Mouse (Mus musculus) CH12.LX (cell line): Measurements from ENCODE around the gene Gm20521. TPM values are rescaled to one million over a fixed set of nuclear protein-coding genes. Genes with fewer than 3 reads are reported as not detected.

Experiments used
- DNase-seq: peaks from one replicate; pipeline ENCODE4 v3.0.0-alpha.2; 2013; ENCODE audit errors: extremely low read depth
- H3K27ac ChIP-seq: 2 replicates; pipeline ENCODE4 v1.5.1; 2012; ENCODE audit warnings: low read depth, mild to moderate bottlenecking, control low read depth, moderate library complexity; ENCODE audit not compliant: insufficient read depth
- H3K27me3 ChIP-seq: replicated peaks from 2 replicates; pipeline ENCODE3; 2012; ENCODE audit warnings: inconsistent platforms
- H3K36me3 ChIP-seq, 2 experiments: replicated peaks in 1 of 2; 2 replicates each; pipeline versions ENCODE3 to v1.6.1; 2012; ENCODE audit warnings: inconsistent platforms in 1 of 2, low read length in 1 of 2, mild to moderate bottlenecking in 1 of 2, mixed read lengths in 1 of 2, moderate library complexity in 1 of 2; ENCODE audit not compliant: control insufficient read depth in 1 of 2, insufficient read depth in 1 of 2
- H3K4me1 ChIP-seq, 2 experiments: 2 replicates each; pipeline ENCODE4 v1.6.1; 2012; ENCODE audit warnings: inconsistent platforms in 1 of 2, moderate library complexity in 1 of 2; ENCODE audit not compliant: insufficient read depth in 2 of 2, control insufficient read depth in 1 of 2
- H3K4me2 ChIP-seq: 2 replicates; pipeline ENCODE4 v1.6.1; 2012; ENCODE audit warnings: low read depth, mild to moderate bottlenecking, control low read depth; ENCODE audit not compliant: poor library complexity, insufficient read depth, severe bottlenecking
- H3K4me3 ChIP-seq, 3 experiments: fragments of 150-350 bp in 1 of 3; sonication (generic) in 1 of 3; replicated peaks in 1 of 3; 2 replicates each; pipeline versions ENCODE3 to v1.5.1; 2011 to 2012; ENCODE audit warnings: low read depth in 2 of 3, low read length in 2 of 3, mild to moderate bottlenecking in 2 of 3, moderate library complexity in 2 of 3, control low read depth in 1 of 3, improper control_type of control experiment in 1 of 3, inconsistent platforms in 1 of 3, mixed read lengths in 1 of 3; ENCODE audit not compliant: poor library complexity in 1 of 3
- H3K79me2 ChIP-seq: replicated peaks from 2 replicates; pipeline ENCODE4 v1.6.1; 2012; ENCODE audit warnings: mild to moderate bottlenecking, moderate library complexity; ENCODE audit not compliant: control insufficient read depth, poor library complexity, insufficient read depth, severe bottlenecking; ENCODE audit errors: extremely low read depth
- H3K9ac ChIP-seq: 2 replicates; pipeline ENCODE4 v1.6.1; 2012; ENCODE audit warnings: low read depth, mild to moderate bottlenecking, control low read depth, moderate library complexity; ENCODE audit not compliant: insufficient read depth
- H3K9me3 ChIP-seq: replicated peaks from 2 replicates; pipeline ENCODE3; 2012; ENCODE audit warnings: low read length, inconsistent platforms, mixed read lengths
- BHLHE40 ChIP-seq: IDR thresholded peaks from 2 replicates; pipeline ENCODE4 v1.6.1; 2011; ENCODE audit warnings: mild to moderate bottlenecking, low read depth, low read length, improper control_type of control experiment
- CHD1 ChIP-seq: IDR thresholded peaks from 2 replicates; pipeline ENCODE4 v1.6.1; 2012; ENCODE audit warnings: low read depth, low read length, improper control_type of control experiment, inconsistent platforms
- E2F4 ChIP-seq: IDR thresholded peaks from 2 replicates; pipeline ENCODE4 v1.6.1; 2011; ENCODE audit warnings: low read depth, low read length, improper control_type of control experiment; ENCODE audit not compliant: insufficient replicate concordance
- ELF1 ChIP-seq: IDR thresholded peaks from 2 replicates; pipeline ENCODE4 v1.6.1; 2014; ENCODE audit warnings: low read depth, mild to moderate bottlenecking, inconsistent platforms, low read length, improper control_type of control experiment
- GABPA ChIP-seq: IDR thresholded peaks from 2 replicates; pipeline ENCODE4 v1.6.1; 2012; ENCODE audit warnings: low read depth, low read length, improper control_type of control experiment, inconsistent platforms; ENCODE audit not compliant: insufficient replicate concordance
- HCFC1 ChIP-seq: IDR thresholded peaks from 2 replicates; pipeline ENCODE4 v1.6.1; 2012; ENCODE audit warnings: low read depth, mild to moderate bottlenecking, inconsistent platforms, low read length, improper control_type of control experiment
- JUN ChIP-seq: IDR thresholded peaks from 2 replicates; pipeline ENCODE4 v1.6.1; 2011; ENCODE audit warnings: low read depth, mild to moderate bottlenecking, low read length, improper control_type of control experiment, moderate library complexity; ENCODE audit not compliant: insufficient read depth
- MAFK ChIP-seq: IDR thresholded peaks from 2 replicates; pipeline ENCODE4 v1.6.1; 2011; ENCODE audit warnings: low read length, improper control_type of control experiment; ENCODE audit not compliant: insufficient replicate concordance
- MAX ChIP-seq: IDR thresholded peaks from 2 replicates; pipeline ENCODE4 v1.6.1; 2011; ENCODE audit warnings: low read length, improper control_type of control experiment
- MAZ ChIP-seq: IDR thresholded peaks from 2 replicates; pipeline ENCODE4 v1.6.1; 2012; ENCODE audit warnings: low read depth, mild to moderate bottlenecking, inconsistent platforms, low read length, improper control_type of control experiment, moderate library complexity
- MXI1 ChIP-seq: IDR thresholded peaks from 2 replicates; pipeline ENCODE4 v1.6.1; 2011; ENCODE audit warnings: mild to moderate bottlenecking, low read depth, low read length, improper control_type of control experiment
- MYC ChIP-seq: IDR thresholded peaks from 2 replicates; pipeline ENCODE4 v1.6.1; 2011; ENCODE audit warnings: low read depth, mild to moderate bottlenecking, improper control_type of control experiment, low read length
- NELFE ChIP-seq: IDR thresholded peaks from 2 replicates; pipeline ENCODE4 v1.6.1; 2011; ENCODE audit warnings: low read depth, low read length, improper control_type of control experiment
- NRF1 ChIP-seq: IDR thresholded peaks from 2 replicates; pipeline ENCODE4 v1.6.1; 2014; ENCODE audit warnings: low read depth, mild to moderate bottlenecking, inconsistent platforms, low read length, improper control_type of control experiment, moderate library complexity
- POLR2A ChIP-seq: IDR thresholded peaks from 2 replicates; pipeline ENCODE4 v1.6.1; 2011; ENCODE audit warnings: low read depth, mild to moderate bottlenecking, improper control_type of control experiment, low read length
- RAD21 ChIP-seq: IDR thresholded peaks from 2 replicates; pipeline ENCODE4 v1.6.1; 2011; ENCODE audit warnings: low read depth, mild to moderate bottlenecking, low read length, improper control_type of control experiment, moderate library complexity
- SMC3 ChIP-seq: IDR thresholded peaks from 2 replicates; pipeline ENCODE4 v1.6.1; 2011; ENCODE audit warnings: low read depth, low read length, improper control_type of control experiment
- TBP ChIP-seq: conservative IDR thresholded peaks from 2 replicates; pipeline ENCODE4 v1.6.1; 2011; ENCODE audit warnings: low read depth, low read length, improper control_type of control experiment
- TCF12 ChIP-seq: IDR thresholded peaks from 2 replicates; pipeline ENCODE4 v1.6.1; 2014; ENCODE audit warnings: low read depth, mild to moderate bottlenecking, inconsistent platforms, low read length, improper control_type of control experiment
- USF1 ChIP-seq: IDR thresholded peaks from 2 replicates; pipeline ENCODE4 v1.6.1; 2014; ENCODE audit warnings: low read depth, mild to moderate bottlenecking, inconsistent platforms, low read length, improper control_type of control experiment
- USF2 ChIP-seq: conservative IDR thresholded peaks from 2 replicates; pipeline ENCODE4 v1.6.1; 2011; ENCODE audit warnings: low read depth, low read length, improper control_type of control experiment
- ZKSCAN1 ChIP-seq: IDR thresholded peaks from 2 replicates; pipeline ENCODE4 v1.6.1; 2012; ENCODE audit warnings: low read depth, inconsistent platforms, low read length, improper control_type of control experiment, borderline replicate concordance
- ZMIZ1 ChIP-seq: IDR thresholded peaks from 2 replicates; pipeline ENCODE4 v1.6.1; 2012; ENCODE audit warnings: low read depth, mild to moderate bottlenecking, inconsistent platforms, low read length, improper control_type of control experiment
- dilution Hi-C: fragments of 300-500 bp; cut with MboI; formaldehyde crosslinking; loops from 2 replicates; pipeline ENCODE4 v1.14.3; 2020; ENCODE audit warnings: low sequenced_read_pairs; ENCODE audit not compliant: extremely low pct_unique_long_range_greater_than_20kb, extremely low pct_ligation_motif_present
- in situ Hi-C: fragments of 300-500 bp; cut with MboI; formaldehyde crosslinking; loops from 3 replicates; pipeline ENCODE4 v1.14.3; 2019; ENCODE audit warnings: low sequenced_read_pairs, low pct_ligation_motif_present, low pct_unique_long_range_greater_than_20kb, mixed read lengths
- polyA plus RNA-seq: library from polyadenylated mRNA; unstranded; fragments of >175 nt; gene quantifications from 2 replicates; pipeline ENCODE4 v1.2.1, GENCODE M21; 2012; ENCODE audit warnings: low read depth; ENCODE audit not compliant: insufficient read length
- total RNA-seq, 2 experiments: library from RNA; depleted of rRNA; stranded (reverse); fragments of 300-350 nt in 1 of 2; fragments of >200 nt in 1 of 2; gene quantifications; 2 replicates each; pipeline ENCODE4 v1.2.3; 2012 to 2014

Gene Gm20521
- 0.13 TPM in 1 of 2 replicates, not detected in the other for total RNA-seq (2012; rRNA removed)
- not detected in 2 replicates for total RNA-seq (2014; rRNA removed)
- not detected in 2 replicates for polyA plus RNA-seq

DNA sequence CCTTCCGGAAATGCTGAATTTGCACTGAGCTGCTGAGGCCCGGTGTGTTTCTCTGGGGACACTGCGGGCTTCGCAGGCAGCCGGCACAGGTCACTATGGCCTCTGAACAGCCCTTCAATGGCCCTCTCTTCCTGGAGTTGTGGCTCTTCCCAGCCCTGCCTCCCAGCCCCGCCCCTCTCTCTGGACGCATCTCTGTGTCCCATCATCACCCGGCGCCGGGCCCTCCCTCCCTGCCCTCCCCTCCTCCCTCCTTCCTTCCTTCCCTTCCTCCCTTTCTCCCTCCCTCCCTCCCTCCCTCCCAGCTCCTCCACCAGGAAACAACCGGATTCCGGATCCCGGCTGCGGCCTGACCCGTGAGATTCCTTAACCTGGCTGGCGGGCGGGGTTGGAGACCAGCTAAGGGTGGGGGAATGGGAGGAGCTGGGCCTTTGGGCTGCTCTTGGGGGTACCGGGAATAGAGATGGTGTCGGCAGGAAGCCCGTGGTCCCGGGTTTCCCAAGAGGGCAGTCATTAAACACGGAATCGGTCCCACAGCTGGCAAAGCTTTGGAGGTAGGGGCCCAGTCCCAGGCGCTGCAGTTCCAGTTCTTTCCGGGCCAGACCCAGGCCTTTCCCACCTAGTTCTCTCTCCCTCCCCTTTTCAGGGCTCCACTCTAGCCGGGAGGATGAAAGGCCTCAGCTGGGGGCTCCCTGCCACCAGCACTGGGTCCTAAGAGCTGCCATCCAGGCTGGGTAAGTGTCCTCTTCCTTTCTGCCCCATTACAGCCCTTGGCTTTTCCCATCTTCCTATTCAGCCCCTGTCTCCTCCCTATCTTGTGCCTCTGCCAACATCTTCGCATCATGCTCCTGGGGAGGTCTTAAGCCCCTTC is at the start of gene Gm20521, which contains the start of gene Bcl2l2:
Gm20521 (plus strand) TSS at position 288 of the 868 bp plus-strand sequence.
Bcl2l2 (plus strand) TSS at position 224 of the 868 bp plus-strand sequence.
- H3K79me2 ChIP-seq = no peaks in the 10 kb centered on the region
- no peak for DNase-seq
- H3K4me3 ChIP-seq = peak within 1 kb of the TSS in 2 of 3 experiments; percentile 37 to 41
- dilution Hi-C loops = no loop called here
- H3K9ac ChIP-seq = peak within 1 kb of the TSS; percentile 50
- H3K9me3 ChIP-seq = no peaks in the 10 kb centered on the region
- no peak for TF ChIP-seq E2F4
- no peak for TF ChIP-seq ZMIZ1
- TF ChIP-seq MAZ = peak; percentile 96
- no peak for TF ChIP-seq JUN
- TF ChIP-seq GABPA = no peak
- no peak for TF ChIP-seq MAFK
- TF ChIP-seq POLR2A = peak; percentile 62; the same call in 1 of the 2 replicates
- TF ChIP-seq ZKSCAN1 = no peak
- no peak for TF ChIP-seq BHLHE40
- TF ChIP-seq RAD21 = no peak
- no peak for TF ChIP-seq TBP
- TF ChIP-seq HCFC1 = peak; percentile 62
- TF ChIP-seq NRF1 = no peak
- no peak for TF ChIP-seq USF1
- 0 out of 2 replicates have a peak, but pooled peaks have one; percentile 43 for TF ChIP-seq NELFE
- no peak for TF ChIP-seq MXI1
- TF ChIP-seq ELF1 = peak; percentile 60
- no peak for TF ChIP-seq USF2
- no peak for TF ChIP-seq TCF12
- TF ChIP-seq MYC = no peak
- TF ChIP-seq CHD1 = no peak
- no peak for TF ChIP-seq SMC3
- TF ChIP-seq MAX = no peak
- TF ChIP-seq, all 38 proteins: peak for 5
- peaks cover 0 to 2% of the 10 kb centered on the region in 2 experiments for H3K36me3 ChIP-seq
- peaks cover 14% of the 10 kb centered on the region for H3K27me3 ChIP-seq
- no peaks in the 10 kb centered on the region for H3K4me1 ChIP-seq
- in situ Hi-C loops = no loop called here
- no peak within 1 kb of the TSS for H3K27ac ChIP-seq
- H3K4me2 ChIP-seq = peak within 1 kb of the TSS; percentile 24
